Mouse (Mus musculus) thymus, adult 2 months (tissue): ENCODE measurements around the gene Dcaf6. TPM values are rescaled to one million over a fixed set of nuclear protein-coding genes. Genes with fewer than 3 reads are reported as not detected.

Experiments
- DNase-seq: peaks from one replicate; pipeline ENCODE4 v3.0.0; 2021
- H3K27ac ChIP-seq: fragments of 200-500 bp; 2 replicates; pipeline ENCODE4 v1.5.1; 2012; ENCODE audit warnings: low read length, control low read depth; ENCODE audit not compliant: control insufficient read depth, insufficient read depth
- H3K27me3 ChIP-seq: fragments of 200-500 bp; 2 replicates; pipeline ENCODE4 v1.6.1; 2012; ENCODE audit warnings: mild to moderate bottlenecking, low read length, moderate library complexity, mixed read lengths; ENCODE audit not compliant: control insufficient read depth, insufficient read depth
- H3K36me3 ChIP-seq: fragments of 200-500 bp; 2 replicates; pipeline ENCODE4 v1.6.1; 2012; ENCODE audit warnings: mild to moderate bottlenecking, low read length, moderate library complexity; ENCODE audit not compliant: control insufficient read depth, insufficient read depth
- H3K4me1 ChIP-seq: fragments of 200-500 bp; replicated peaks from 2 replicates; pipeline ENCODE4 v1.6.1; 2012; ENCODE audit warnings: low read length; ENCODE audit not compliant: control insufficient read depth, insufficient read depth
- H3K4me3 ChIP-seq: fragments of 200-500 bp; 2 replicates; pipeline ENCODE4 v1.5.1; 2012; ENCODE audit warnings: mild to moderate bottlenecking, low read length, control low read depth, moderate library complexity; ENCODE audit not compliant: control insufficient read depth, insufficient read depth
- CTCF ChIP-seq: fragments of 200-500 bp; IDR thresholded peaks from 2 replicates; pipeline ENCODE4 v1.5.1; 2012; ENCODE audit warnings: mild to moderate bottlenecking, control low read depth, low read length, moderate library complexity, borderline replicate concordance; ENCODE audit not compliant: control insufficient read depth, poor library complexity, insufficient read depth; ENCODE audit errors: extremely low read depth
- POLR2A ChIP-seq: fragments of 200-500 bp; IDR thresholded peaks from 2 replicates; pipeline ENCODE4 v1.6.1; 2012; ENCODE audit warnings: mild to moderate bottlenecking, low read length, control low read depth, moderate library complexity; ENCODE audit not compliant: control insufficient read depth, poor library complexity, insufficient read depth; ENCODE audit errors: extremely low read depth
- WGBS: fragments of 180-500 bp; shearing (Covaris S2); methylation state at CpG from one replicate; pipeline ENCODE4 v1.1.7; 2018; 5-methylcytosine and 5-hydroxymethylcytosine counted together
- polyA plus RNA-seq: library from polyadenylated mRNA; depleted of rRNA; stranded (reverse); fragments of >200 nt; gene quantifications from 2 replicates; pipeline ENCODE4 v1.2.3, GENCODE M21; 2012; rRNA removed

The Dcaf6 gene
- polyA plus RNA-seq, 1 experiment = 25.5 TPM

- peak overlapping the region; percentile 49 for H3K4me3 ChIP-seq
- H3K36me3 ChIP-seq = no peaks in the 10 kb centered on the region
- peaks cover 8% of the 10 kb centered on the region for H3K4me1 ChIP-seq
- peak; percentile 48 for DNase-seq
- H3K27ac ChIP-seq = no peak overlapping the region
- H3K27me3 ChIP-seq = peaks cover 2% of the 10 kb centered on the region
- 3% methylated on average over 66 of the region's 71 CpGs for WGBS
- TF ChIP-seq POLR2A = no peak
- no peak for TF ChIP-seq CTCF
Observed at GRCm38 (mm10) chr1:165281351-165282221, 178.7 kb downstream of the Dcaf6 start.

DNA sequence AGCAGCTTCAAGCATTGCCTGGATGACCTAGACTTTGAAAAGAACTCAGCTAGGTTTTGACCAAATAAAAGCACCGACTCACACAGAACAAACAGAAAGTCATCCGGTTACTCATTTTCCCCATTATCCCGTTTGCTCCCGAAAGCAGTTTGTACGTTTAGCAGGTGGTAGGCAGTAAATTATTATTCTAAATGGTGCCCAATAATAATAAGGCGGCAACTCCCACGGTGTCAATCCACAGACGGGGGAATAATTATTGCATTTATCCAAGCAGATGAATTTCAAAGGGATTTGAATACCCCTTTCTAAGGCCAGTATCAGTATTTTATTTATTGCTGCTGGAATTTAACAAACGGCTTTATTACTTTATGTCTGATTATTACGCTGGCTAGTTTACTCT is 179.5 kb downstream of the Dcaf6 start:
- no peak for TF ChIP-seq CTCF
- TF ChIP-seq POLR2A = no peak
- no peak for DNase-seq
- H3K27me3 ChIP-seq = peaks cover 2% of the 10 kb centered on the region
- 93% methylated on average over 10 of the region's 10 CpGs for WGBS
- H3K4me3 ChIP-seq = no peak overlapping the region
- H3K4me1 ChIP-seq = peaks cover 8% of the 10 kb centered on the region
- no peaks in the 10 kb centered on the region for H3K36me3 ChIP-seq
- H3K27ac ChIP-seq = no peak overlapping the region

Other genes with a start within 250 kb of the Dcaf6 start
- 34.7 and 38.3 TPM in 2 replicates for gene Tiprl, start 223.5 kb downstream of the Dcaf6 start, polyA plus RNA-seq
- gene Gpr161, start 164.7 kb downstream of the Dcaf6 start, polyA plus RNA-seq = 0.99 and 1.3 TPM in 2 replicates
- 63.8 and 68.5 TPM in 2 replicates for gene Mpc2, start 162 bp upstream of the Dcaf6 start, polyA plus RNA-seq
- gene Adcy10, start 24.7 kb upstream of the Dcaf6 start, polyA plus RNA-seq = 0.18 and 0.27 TPM in 2 replicates
- 4.6 and 5.9 TPM in 2 replicates for gene Mpzl1, start 174.1 kb upstream of the Dcaf6 start, polyA plus RNA-seq
- 220 and 249 TPM in 2 replicates for gene Rcsd1, start 249.3 kb upstream of the Dcaf6 start, polyA plus RNA-seq